Mouse (Mus musculus) limb, embryonic 12.5 days (tissue): ENCODE measurements around the gene Rab23. TPM values are rescaled to one million over a fixed set of nuclear protein-coding genes. Genes with fewer than 3 reads are reported as not detected.

Source experiments
- ATAC-seq: fragments of 200-750 bp; cut with Nextera tagmentation; 2 replicates; pipeline ENCODE4 v1.8.0; 2017; ENCODE audit warnings: low read depth, moderate TSS enrichment; ENCODE audit not compliant: insufficient number of reproducible peaks, insufficient read depth, low FRiP score, low TSS enrichment
- H3K27ac ChIP-seq: fragments of 300-500 bp; sonication (generic); 2 replicates; pipeline ENCODE4 v1.5.1; 2016; ENCODE audit warnings: mild to moderate bottlenecking, moderate library complexity
- H3K27me3 ChIP-seq: fragments of 300-500 bp; sonication (generic); 2 replicates; pipeline ENCODE4 v1.6.1; 2016; ENCODE audit warnings: mild to moderate bottlenecking, moderate library complexity
- H3K36me3 ChIP-seq: fragments of 300-500 bp; sonication (generic); 2 replicates; pipeline ENCODE4 v1.6.1; 2016; ENCODE audit warnings: mild to moderate bottlenecking, moderate library complexity
- H3K4me1 ChIP-seq: fragments of 300-500 bp; sonication (generic); replicated peaks from 2 replicates; pipeline ENCODE4 v1.6.1; 2016
- H3K4me2 ChIP-seq: fragments of 300-500 bp; sonication (generic); 2 replicates; pipeline ENCODE4 v1.6.1; 2016; ENCODE audit warnings: mild to moderate bottlenecking, moderate library complexity
- H3K4me3 ChIP-seq: fragments of 300-500 bp; sonication (generic); replicated peaks from 2 replicates; pipeline ENCODE4 v1.5.1; 2016; ENCODE audit warnings: mild to moderate bottlenecking
- H3K9ac ChIP-seq: fragments of 300-500 bp; sonication (generic); replicated peaks from 2 replicates; pipeline ENCODE4 v1.6.1; 2016; ENCODE audit warnings: mild to moderate bottlenecking, moderate library complexity
- H3K9me3 ChIP-seq: fragments of 300-500 bp; sonication (generic); 2 replicates; pipeline ENCODE4 v1.6.1; 2016; ENCODE audit warnings: mild to moderate bottlenecking, moderate library complexity
- WGBS: fragments of 180-500 bp; shearing (Covaris S2); methylation state at CpG from one replicate; pipeline ENCODE4 v1.1.7; 2016; 5-methylcytosine and 5-hydroxymethylcytosine counted together
- polyA plus RNA-seq: library from polyadenylated mRNA; unstranded; fragments of >200 nt; fragmentation: Nextera tagmentation; extraction: Ambion mirVana; gene quantifications from 2 replicates; pipeline ENCODE4 v1.2.1, GENCODE M21; 2016

Gene Rab23
- polyA plus RNA-seq, 1 experiment from 2014 or later, result 36.5 TPM

DNA sequence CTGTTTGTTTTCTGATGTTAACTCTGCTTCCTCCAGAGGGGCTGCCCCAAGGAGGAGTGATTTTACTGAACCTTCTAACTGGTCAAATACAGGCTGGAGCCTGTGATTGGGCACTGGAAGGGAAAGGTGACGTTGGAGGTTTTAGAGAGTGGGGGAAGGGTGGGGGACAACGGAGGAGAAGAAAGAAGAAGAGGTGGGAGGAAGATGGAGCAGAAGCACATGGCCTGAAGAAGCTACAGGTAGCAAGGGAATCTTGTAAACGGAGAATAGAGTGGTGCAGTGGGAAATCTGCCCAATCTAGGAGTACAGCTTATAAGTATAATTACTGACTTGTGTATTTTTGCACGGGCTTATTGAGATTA, 29.6 kb upstream of the Rab23 start:
- Histone ChIP-seq H3K4me2 (no peak overlapping the region), H3K9ac (no peak overlapping the region), H3K4me1 (peaks cover 13% of the 10 kb centered on the region), H3K27ac (no peak overlapping the region), H3K4me3 (no peak overlapping the region), H3K36me3 (no peaks in the 10 kb centered on the region), H3K9me3 (no peaks in the 10 kb centered on the region), H3K27me3 (no peaks in the 10 kb centered on the region)
- WGBS, result 48% methylated on average over 4 of the region's 4 CpGs
- ATAC-seq, result no peak

DNA sequence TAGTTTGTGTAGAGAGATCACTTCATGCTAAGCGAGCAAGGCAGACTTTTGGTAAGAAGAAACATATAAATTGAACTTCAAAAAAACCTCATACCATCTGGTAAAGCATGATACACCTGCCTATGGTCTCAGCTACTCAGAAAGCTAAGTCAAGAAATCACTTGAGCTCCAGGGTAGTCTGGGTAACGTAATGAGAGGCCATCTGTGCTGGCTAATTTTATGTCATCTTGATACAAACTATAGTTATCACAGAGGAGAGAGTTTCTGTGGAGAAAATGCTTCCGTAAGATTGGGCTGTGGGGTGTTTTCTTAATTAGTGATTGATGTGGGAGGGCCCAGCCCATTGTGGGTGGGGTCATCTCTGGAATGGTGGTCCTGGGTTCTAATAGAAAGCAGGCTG, 25.8 kb upstream of the Rab23 start:
- ATAC-seq, result no peak
- Histone ChIP-seq H3K9me3 (no peaks in the 10 kb centered on the region), H3K36me3 (no peaks in the 10 kb centered on the region), H3K4me2 (no peak overlapping the region), H3K4me3 (no peak overlapping the region), H3K9ac (no peak overlapping the region), H3K27me3 (no peaks in the 10 kb centered on the region), H3K4me1 (peaks cover 2% of the 10 kb centered on the region; the same call in 1 of the 2 replicates), H3K27ac (no peak overlapping the region)
- 81% methylated on average over 3 of the region's 3 CpGs for WGBS

DNA sequence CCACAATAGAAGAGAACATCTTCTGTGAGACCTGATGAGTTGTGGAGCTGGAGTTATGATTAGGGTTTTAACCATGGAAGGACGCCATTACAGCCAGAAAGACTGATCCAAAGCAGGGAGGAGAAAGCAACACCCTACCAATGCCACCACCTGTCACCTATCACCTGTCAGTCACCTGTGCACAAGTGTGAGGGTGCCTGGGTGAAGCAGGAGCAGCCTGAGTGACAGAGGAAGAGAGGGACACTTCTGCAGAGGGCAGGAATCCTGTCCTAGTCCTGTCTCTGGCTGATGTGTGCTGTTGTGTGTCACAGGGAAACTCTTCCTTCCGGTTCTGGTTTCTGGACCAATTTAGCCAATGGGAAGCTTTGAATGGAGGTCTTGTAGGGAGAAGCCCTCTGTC, 23.7 kb upstream of the Rab23 start:
- Histone ChIP-seq H3K4me2 (no peak overlapping the region), H3K9ac (no peak overlapping the region), H3K27me3 (no peaks in the 10 kb centered on the region), H3K36me3 (no peaks in the 10 kb centered on the region), H3K4me3 (no peak overlapping the region), H3K27ac (no peak overlapping the region), H3K9me3 (no peaks in the 10 kb centered on the region), H3K4me1 (no peaks in the 10 kb centered on the region)
- 83% methylated on average over 2 of the region's 2 CpGs for WGBS
- ATAC-seq, result no peak

- Histone ChIP-seq H3K27me3 (no peaks in the 10 kb centered on the region), H3K9ac (no peak overlapping the region), H3K4me1 (no peaks in the 10 kb centered on the region), H3K4me2 (no peak overlapping the region), H3K36me3 (no peaks in the 10 kb centered on the region), H3K4me3 (no peak overlapping the region), H3K27ac (no peak overlapping the region), H3K9me3 (no peaks in the 10 kb centered on the region)
- WGBS, result 96% methylated on average over 3 of the region's 3 CpGs
- no peak for ATAC-seq
These were observed 18.4 kb upstream of the Rab23 start for GRCm38 (mm10) chr1:33701244-33701643.

GRCm38 (mm10) chr1:33709615-33710014, 10.1 kb upstream of the Rab23 start:
- Histone ChIP-seq H3K9ac (no peak overlapping the region), H3K4me1 (no peaks in the 10 kb centered on the region), H3K4me3 (no peak overlapping the region), H3K27ac (no peak overlapping the region), H3K36me3 (no peaks in the 10 kb centered on the region), H3K4me2 (no peak overlapping the region), H3K9me3 (no peaks in the 10 kb centered on the region), H3K27me3 (no peaks in the 10 kb centered on the region)
- ATAC-seq, result no peak
- 76% methylated on average over 2 of the region's 2 CpGs for WGBS

GRCm38 (mm10) chr1:33712026-33712425, 7.7 kb upstream of the Rab23 start:
- Histone ChIP-seq H3K4me3 (no peak overlapping the region), H3K9ac (no peak overlapping the region), H3K4me1 (no peaks in the 10 kb centered on the region; the same call in 1 of the 2 replicates), H3K36me3 (no peaks in the 10 kb centered on the region), H3K27ac (no peak overlapping the region), H3K27me3 (no peaks in the 10 kb centered on the region), H3K4me2 (no peak overlapping the region), H3K9me3 (no peaks in the 10 kb centered on the region)
- no peak for ATAC-seq
- WGBS, result 80% methylated on average over 5 of the region's 5 CpGs

- Histone ChIP-seq H3K36me3 (no peaks in the 10 kb centered on the region), H3K9ac (no peak overlapping the region), H3K4me3 (no peak overlapping the region), H3K4me1 (no peaks in the 10 kb centered on the region; the same call in 1 of the 2 replicates), H3K27ac (no peak overlapping the region), H3K27me3 (no peaks in the 10 kb centered on the region), H3K4me2 (peak overlapping the region; percentile 25), H3K9me3 (no peaks in the 10 kb centered on the region)
- WGBS, result 4% methylated on average over 10 of the region's 10 CpGs
- no peak for ATAC-seq
These were observed 4.9 kb upstream of the Rab23 start for GRCm38 (mm10) chr1:33714796-33715195.

- WGBS, result 80% methylated on average over 1 of the region's 1 CpGs
- Histone ChIP-seq H3K9ac (no peak overlapping the region), H3K27ac (no peak overlapping the region), H3K9me3 (no peaks in the 10 kb centered on the region), H3K36me3 (peaks cover 11% of the 10 kb centered on the region), H3K4me1 (peaks cover 10% of the 10 kb centered on the region), H3K27me3 (no peaks in the 10 kb centered on the region), H3K4me2 (no peak overlapping the region), H3K4me3 (no peak overlapping the region)
- ATAC-seq, result no peak
These were observed 2.1 kb upstream of the Rab23 start for GRCm38 (mm10) chr1:33717636-33718035.

DNA sequence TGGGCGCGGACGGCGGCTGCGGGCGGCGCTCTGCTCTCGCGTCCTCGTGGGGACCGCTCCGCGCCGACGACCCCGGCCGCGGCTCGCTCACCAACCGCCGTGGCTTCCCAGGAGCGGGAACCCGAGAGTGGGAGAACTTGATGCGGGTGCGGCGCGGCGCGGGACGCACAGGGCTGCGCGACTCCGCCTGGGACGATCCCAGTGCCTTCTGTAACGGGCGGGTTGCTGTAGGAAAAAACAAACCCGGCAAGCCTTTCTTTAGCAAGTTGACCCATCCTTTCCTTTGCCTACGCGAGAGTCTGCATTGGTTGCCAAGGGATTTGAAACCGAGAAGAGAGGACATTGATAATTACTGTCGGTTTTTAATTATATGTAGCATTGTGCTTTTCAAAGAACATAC, 544 bp downstream of the Rab23 start:
- peak overlapping the region; percentile 86 for H3K4me3 ChIP-seq
- peaks cover 36% of the 10 kb centered on the region for H3K36me3 ChIP-seq
- no peaks in the 10 kb centered on the region for H3K27me3 ChIP-seq
- H3K9ac ChIP-seq, result peak overlapping the region; percentile 92
- ATAC-seq, result peak; percentile 78
- WGBS, result under 1% methylated on average over 40 of the region's 41 CpGs
- peak overlapping the region; percentile 97 for H3K27ac ChIP-seq
- no peaks in the 10 kb centered on the region for H3K9me3 ChIP-seq
- H3K4me1 ChIP-seq, result peaks cover 10% of the 10 kb centered on the region
- H3K4me2 ChIP-seq, result peak overlapping the region; percentile 55

GRCm38 (mm10) chr1:33721020-33721419, 1.3 kb downstream of the Rab23 start:
- Histone ChIP-seq H3K27ac (no peak overlapping the region), H3K27me3 (no peaks in the 10 kb centered on the region), H3K36me3 (peaks cover 44% of the 10 kb centered on the region), H3K9me3 (no peaks in the 10 kb centered on the region), H3K4me1 (peaks cover 10% of the 10 kb centered on the region), H3K4me2 (peak overlapping the region; percentile 55), H3K9ac (peak overlapping the region; percentile 37; the same call in 1 of the 2 replicates), H3K4me3 (peak overlapping the region; percentile 86)
- WGBS, result 86% methylated on average over 7 of the region's 7 CpGs
- ATAC-seq, result no peak

- Histone ChIP-seq H3K9ac (no peak overlapping the region), H3K36me3 (peaks cover 76% of the 10 kb centered on the region), H3K4me1 (peaks cover 10% of the 10 kb centered on the region), H3K4me3 (no peak overlapping the region), H3K4me2 (no peak overlapping the region), H3K9me3 (no peaks in the 10 kb centered on the region), H3K27ac (no peak overlapping the region), H3K27me3 (no peaks in the 10 kb centered on the region)
- WGBS, result 86% methylated on average over 6 of the region's 6 CpGs
- no peak for ATAC-seq
These were observed 4.8 kb downstream of the Rab23 start for GRCm38 (mm10) chr1:33724516-33724915.

DNA sequence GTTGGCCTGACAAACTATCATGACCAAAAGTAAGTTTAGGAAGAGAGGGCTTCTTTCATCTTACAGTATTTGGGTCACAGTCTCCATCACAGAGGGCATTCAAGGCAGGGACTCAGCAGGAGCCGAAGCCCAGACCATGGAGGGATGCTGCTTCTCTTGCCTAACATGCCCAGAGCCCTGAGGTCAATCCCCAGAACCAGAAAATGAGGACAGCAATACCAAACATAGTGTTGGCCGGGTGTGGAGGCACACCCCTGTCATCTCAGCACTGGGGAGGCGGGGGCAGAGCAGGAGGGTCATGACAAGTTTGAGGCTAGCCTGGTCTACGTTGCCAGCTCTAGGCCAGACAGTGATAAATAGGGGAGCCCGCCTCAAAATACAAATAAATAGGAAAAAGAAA, 5.4 kb downstream of the Rab23 start:
- H3K4me2 ChIP-seq, result no peak overlapping the region

More for the DNA sequence above, 5.4 kb downstream of the Rab23 start:
- peaks cover 10% of the 10 kb centered on the region for H3K4me1 ChIP-seq
- no peak overlapping the region for H3K9ac ChIP-seq
- WGBS, result 93% methylated on average over 5 of the region's 5 CpGs
- no peaks in the 10 kb centered on the region for H3K27me3 ChIP-seq
- H3K9me3 ChIP-seq, result no peaks in the 10 kb centered on the region
- H3K4me3 ChIP-seq, result no peak overlapping the region
- H3K27ac ChIP-seq, result no peak overlapping the region
- peaks cover 82% of the 10 kb centered on the region for H3K36me3 ChIP-seq
- no peak for ATAC-seq
